Mouse (Mus musculus): ENCODE measurements at regions not wholly inside any gene's neighbourhood (a gene's known extent, or its start where the extent isn't known, plus 50 kb on each side); places are given as distances from the start of the nearest gene placed in this dataset.

DNA sequence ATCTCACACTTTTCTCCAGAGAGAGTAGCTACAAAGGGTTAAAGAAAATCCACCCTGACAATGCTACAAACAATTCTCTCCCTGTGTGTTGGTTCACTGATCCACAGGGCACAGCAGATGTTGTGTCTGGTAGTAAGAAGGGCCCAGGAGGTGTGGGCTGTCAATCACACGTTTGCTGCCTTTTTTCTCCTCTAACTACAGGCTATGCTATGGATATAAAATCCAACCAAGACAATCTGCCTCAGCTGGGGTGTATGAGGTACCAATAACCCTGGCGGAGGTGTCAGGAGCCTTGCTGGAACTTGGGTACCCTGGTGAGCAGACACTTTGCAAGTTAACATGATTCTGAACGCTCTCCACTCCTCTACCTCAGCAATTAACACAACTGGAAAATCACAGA lies 1002.1 kb upstream of the Pou3f2 start:
- DNase-seq (ENCODE audit: low read depth, low spot score), result no peak

DNA sequence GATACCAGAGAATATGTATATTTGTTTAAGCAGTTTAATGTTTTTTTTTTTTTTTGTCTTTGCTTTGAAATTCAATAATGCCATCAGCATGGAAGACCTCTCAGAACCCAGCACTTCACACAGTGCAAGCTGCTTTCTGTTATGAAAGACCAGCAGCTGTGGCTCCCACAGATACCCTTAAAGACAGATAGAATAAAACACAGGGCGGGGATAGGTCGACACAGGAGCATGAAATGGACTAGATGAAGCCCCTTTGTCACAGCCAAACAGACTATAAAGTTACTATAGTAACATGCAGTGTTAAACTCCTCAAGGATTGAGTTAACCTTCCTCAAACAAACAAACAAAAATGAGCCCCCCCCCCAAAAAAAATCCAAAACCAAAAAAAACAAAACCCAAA lies 1003.1 kb upstream of the Pou3f2 start:
- DNase-seq (ENCODE audit: low read depth, low spot score), result no peak

DNA sequence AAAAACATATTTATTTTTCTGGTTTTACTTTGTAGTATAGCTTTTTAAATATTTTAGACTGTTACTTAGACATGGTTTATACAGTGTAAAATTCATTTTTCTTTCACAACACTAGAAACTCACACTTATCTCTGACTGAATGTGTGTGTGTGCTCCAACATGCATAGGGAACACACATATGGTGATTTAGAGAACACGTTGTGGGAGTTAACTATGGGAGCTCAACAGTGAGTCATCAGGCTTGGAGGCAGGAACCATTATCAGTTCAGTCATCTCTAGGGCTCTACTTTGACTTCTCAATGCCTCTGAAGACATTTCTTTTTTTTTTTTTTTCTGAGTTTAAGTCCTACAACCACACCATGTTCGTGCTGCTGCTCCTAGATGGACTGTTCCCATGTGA lies 997.5 kb upstream of the Mms22l start:
- DNase-seq (ENCODE audit: low read depth, low spot score), result no peak

DNA sequence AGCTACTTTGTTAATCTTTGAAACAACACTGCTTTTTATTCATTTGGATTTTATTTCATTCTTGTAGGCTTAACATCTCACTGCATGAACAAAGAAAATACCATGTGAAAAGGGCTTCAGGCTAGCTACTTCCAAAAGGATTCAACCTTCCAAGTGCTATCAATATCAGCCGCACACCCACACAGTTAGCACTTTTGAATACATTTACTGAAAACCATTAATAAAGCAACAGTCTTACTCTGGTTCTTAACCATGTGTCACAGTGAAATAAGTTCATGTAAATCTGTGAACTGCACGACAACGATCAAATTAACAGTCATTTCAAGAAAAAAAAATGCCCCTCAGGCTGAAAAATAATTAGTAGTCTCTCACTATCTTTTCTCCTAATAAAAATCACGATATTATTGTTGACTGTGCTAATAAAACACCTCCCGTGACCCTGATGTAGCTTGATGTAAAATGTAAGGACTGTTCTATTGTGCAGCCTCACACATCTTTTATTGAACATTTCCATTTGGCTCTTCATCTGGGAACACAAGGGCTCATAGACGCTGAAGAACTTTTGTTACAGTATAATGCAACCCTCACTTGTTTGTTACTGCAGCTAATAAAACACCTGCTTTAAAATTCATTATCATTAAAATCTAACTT lies 991.4 kb upstream of the Mms22l start:
- no peak for DNase-seq (ENCODE audit: low read depth, low spot score)

DNA sequence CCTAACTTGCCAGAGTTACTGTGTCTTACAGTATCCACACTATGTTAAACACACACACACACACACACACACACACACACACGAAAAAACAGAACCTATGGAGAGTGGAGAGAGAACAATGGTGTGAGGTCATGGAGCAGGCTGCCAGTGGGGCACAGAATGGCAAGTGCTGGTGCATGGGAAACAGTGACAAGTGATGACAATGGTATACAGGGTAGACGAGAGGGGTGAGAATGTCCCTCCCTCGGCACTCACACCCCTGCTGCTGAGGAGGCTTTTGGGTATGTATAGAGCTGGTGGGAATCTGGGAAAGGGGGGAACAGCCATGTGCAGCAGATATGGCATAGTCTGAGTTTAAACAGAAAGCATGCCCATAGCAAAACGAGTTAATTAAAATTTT lies 985.4 kb upstream of the Mms22l start:
- DNase-seq (ENCODE audit: low read depth, low spot score), result no peak

DNA sequence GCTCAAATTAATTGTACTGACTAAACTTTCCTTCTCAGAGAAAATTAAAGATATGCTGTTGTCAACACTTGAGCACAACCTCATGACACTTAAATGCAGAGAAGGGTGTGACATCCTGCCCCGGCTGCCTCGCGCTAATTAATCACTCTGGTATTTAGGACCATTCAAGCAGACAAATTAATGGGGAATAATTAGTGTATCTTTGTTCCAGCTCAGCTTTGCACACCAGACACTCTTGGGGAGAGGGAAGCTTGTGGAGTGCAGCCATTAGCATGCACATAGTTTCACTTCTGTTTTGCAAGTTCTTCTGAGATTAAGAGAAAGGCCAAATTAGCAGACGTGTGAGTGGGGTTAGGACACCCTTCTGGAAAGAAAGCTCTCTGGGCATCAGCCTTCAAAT lies 984.2 kb upstream of the Mms22l start:
- DNase-seq (ENCODE audit: low read depth, low spot score), result peak; percentile 53

DNA sequence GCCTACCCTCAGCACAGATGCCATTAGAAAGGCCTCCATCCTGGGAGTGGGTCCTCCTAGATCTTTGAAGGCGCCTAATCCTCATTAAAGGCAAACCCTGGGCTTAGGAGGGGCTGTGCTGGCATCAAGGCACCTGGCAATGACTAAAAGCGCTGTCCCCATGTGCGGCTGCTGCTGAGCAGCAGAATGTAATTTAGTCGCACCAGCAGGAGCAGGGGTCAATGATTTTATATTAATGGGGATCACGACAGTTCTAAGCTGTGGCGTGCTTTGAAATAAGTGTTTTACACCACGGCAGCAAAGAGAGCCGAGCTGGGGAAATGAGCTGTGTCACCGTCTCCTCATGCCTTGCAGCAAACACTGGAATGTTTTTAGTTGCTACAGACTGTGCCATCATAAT lies 982.3 kb upstream of the Mms22l start:
- DNase-seq (ENCODE audit: low read depth, low spot score), result no peak

Data from A20 (cell line).